Mouse (Mus musculus) myocyte (in vitro differentiated cells): ENCODE data around the gene Nom1.

Experiments used
- E2F4 ChIP-seq: IDR thresholded peaks from one replicate; pipeline ENCODE4 v1.6.1; 2011; ENCODE audit warnings: mild to moderate bottlenecking, control low read depth, moderate library complexity; ENCODE audit not compliant: insufficient read depth
- MYOD1 ChIP-seq, 3 experiments: IDR thresholded peaks; one replicate each; pipeline ENCODE4 v1.6.1; 2011; ENCODE audit warnings: control low read depth in 2 of 3, low read depth in 2 of 3, mild to moderate bottlenecking in 2 of 3, moderate library complexity in 1 of 3; ENCODE audit not compliant: insufficient read length in 2 of 3, control insufficient read depth in 1 of 3
- MYOG ChIP-seq, 3 experiments: IDR thresholded peaks; one replicate each; pipeline ENCODE4 v1.6.1; 2011; ENCODE audit warnings: control low read depth in 2 of 3, low read depth in 2 of 3, mild to moderate bottlenecking in 2 of 3; ENCODE audit not compliant: insufficient read length in 2 of 3, control insufficient read depth in 1 of 3, insufficient read depth in 1 of 3
- POLR2A ChIP-seq: IDR thresholded peaks from one replicate; pipeline ENCODE4 v1.6.1; 2011; ENCODE audit warnings: low read depth, mild to moderate bottlenecking, control low read depth, moderate library complexity; ENCODE audit not compliant: insufficient read length
- POLR2AphosphoS2 ChIP-seq: IDR thresholded peaks from one replicate; pipeline ENCODE4 v1.6.1; 2011; ENCODE audit warnings: low read depth, control low read depth; ENCODE audit not compliant: insufficient read length
- TCF12 ChIP-seq: IDR thresholded peaks from one replicate; pipeline ENCODE4 v1.6.1; 2011; ENCODE audit warnings: mild to moderate bottlenecking, control low read depth; ENCODE audit not compliant: poor library complexity, insufficient read depth, severe bottlenecking
- USF1 ChIP-seq: IDR thresholded peaks from one replicate; pipeline ENCODE4 v1.6.1; 2011; ENCODE audit warnings: low read depth, mild to moderate bottlenecking, control low read depth, moderate library complexity

DNA sequence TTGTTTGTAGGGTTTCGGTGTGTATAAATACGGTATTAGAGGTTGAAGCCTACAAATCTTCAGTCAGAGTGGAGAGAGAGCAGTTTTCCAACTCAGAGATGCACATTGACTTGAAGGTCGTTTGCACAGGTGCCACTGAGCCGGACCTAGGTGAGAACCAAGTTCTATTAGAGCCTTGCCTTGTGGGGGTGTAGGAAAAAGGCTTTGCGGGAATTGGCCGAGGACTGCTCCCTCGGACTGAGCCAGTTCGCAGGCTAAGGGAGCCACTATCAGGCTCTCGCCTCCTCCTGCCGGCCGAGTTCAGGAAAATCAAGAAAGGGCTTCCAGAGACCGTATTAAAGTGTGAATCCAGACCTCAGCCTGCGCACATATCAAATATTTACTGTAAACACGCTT is 44.7 kb downstream of the Nom1 start:
- TF ChIP-seq USF1 (no peak), POLR2AphosphoS2 (no peak), POLR2A (no peak), E2F4 (no peak), MYOG (IDR thresholded peaks at IDR 0.05; ENCODE audit: control insufficient read depth in 1 of 3, insufficient read depth in 1 of 3, insufficient read length in 2 of 3, low read depth in 2 of 3) (no peak), TCF12 (no peak), MYOD1 (IDR thresholded peaks at IDR 0.05; ENCODE audit: control insufficient read depth in 1 of 3, insufficient read length in 2 of 3, low read depth in 2 of 3) (no peak)
